Mouse (Mus musculus) neutrophil, adult 65 days (primary cell): ENCODE measurements around the gene Ccnb3. TPM values are rescaled to one million over a fixed set of nuclear protein-coding genes. Genes with fewer than 3 reads are reported as not detected.

ENCODE experiments used
- total RNA-seq: library from RNA; stranded (reverse); gene quantifications from 2 replicates; pipeline ENCODE4 v1.2.4, GENCODE M21; 2023

The Ccnb3 gene
- total RNA-seq = not detected in 2 replicates

GRCm38 (mm10) chrX:7041519-7041918 lies at the start of gene Ccnb3:
TSS of gene Ccnb3 (minus strand) at chrX:7041619.

GRCm38 (mm10) chrX:7067219-7067618 lies 25.8 kb upstream of the Ccnb3 start, which contains the start of gene Akap4:
TSS of gene Akap4 (plus strand) at chrX:7067519.

Other genes with a start within 250 kb of the Ccnb3 start
- gene Akap4, start 25.9 kb upstream of the Ccnb3 start, total RNA-seq = not detected in 2 replicates